Mouse (Mus musculus) embryonic fibroblast, embryonic 13.5 days (primary cell): ENCODE measurements around the gene Prdx2.

Experiments
- CTCF ChIP-seq: IDR thresholded peaks from 2 replicates; pipeline ENCODE4 v1.5.1; 2011; ENCODE audit warnings: mild to moderate bottlenecking, control low read depth, low read length, moderate library complexity, borderline replicate concordance; ENCODE audit not compliant: insufficient read depth
- POLR2A ChIP-seq: IDR thresholded peaks from 2 replicates; pipeline ENCODE4 v1.6.1; 2011; ENCODE audit warnings: low read depth, mild to moderate bottlenecking, control low read depth, low read length, moderate library complexity

GRCm38 (mm10) chr8:84985049-84985683 lies 15.8 kb downstream of the Prdx2 start:
- TF ChIP-seq CTCF (no peak), POLR2A (no peak)
